Mouse (Mus musculus): Measurements from ENCODE around the gene Kcnmb2. TPM values are rescaled to one million over a fixed set of nuclear protein-coding genes. Genes with fewer than 3 reads are reported as not detected.

The Kcnmb2 gene
- total RNA-seq, 2 experiments from 2014 or later, result 5.8 to 7.9 TPM

GRCm38 (mm10) chr3:32132395-32133004 is 230.2 kb downstream of the Kcnmb2 start:
- DNase-seq (ENCODE audit: low spot score in 2 of 2), result no peak

GRCm38 (mm10) chr3:32144194-32144593 is 241.9 kb downstream of the Kcnmb2 start:
- no peak for DNase-seq (ENCODE audit: low spot score in 2 of 2)

GRCm38 (mm10) chr3:32144655-32145054 is 242.3 kb downstream of the Kcnmb2 start:
- DNase-seq (ENCODE audit: low spot score in 2 of 2), result no peak

- DNase-seq (ENCODE audit: low spot score in 2 of 2), result no peak
Measured at GRCm38 (mm10) chr3:32147739-32148138, 245.4 kb downstream of the Kcnmb2 start.

DNA sequence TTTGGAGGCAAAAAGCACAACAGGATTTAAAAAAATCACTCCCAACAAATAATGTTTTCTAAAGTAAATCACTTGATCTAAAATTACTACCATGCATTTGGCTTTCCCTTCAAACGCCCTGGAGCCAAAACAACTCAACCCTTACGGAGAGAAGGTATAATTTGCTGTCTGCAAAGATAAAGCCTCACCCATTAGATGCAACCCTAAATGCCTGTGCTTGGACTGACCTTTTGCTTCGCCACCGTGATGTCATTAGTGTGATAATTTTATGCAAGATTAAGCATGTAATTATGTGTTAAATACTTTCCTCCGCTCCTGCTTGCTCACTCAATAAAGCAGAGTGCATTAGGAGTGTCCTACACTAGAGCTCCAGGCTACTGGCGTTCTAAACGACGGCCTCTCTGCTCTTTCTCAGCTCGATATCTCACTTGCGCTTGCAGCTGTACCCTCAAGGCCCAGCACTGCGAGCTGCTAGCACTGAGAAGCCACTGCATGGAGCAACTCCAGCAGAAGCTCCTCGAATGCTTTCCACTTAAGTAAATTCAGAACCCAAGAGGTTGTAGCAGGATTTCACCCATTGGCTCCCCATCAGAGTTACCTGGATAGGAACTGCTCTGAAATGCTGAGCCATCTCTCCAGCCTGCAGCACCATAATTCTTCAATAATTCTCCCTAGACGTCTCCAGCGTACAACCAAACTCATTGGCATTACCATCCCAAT is 247.7 kb downstream of the Kcnmb2 start:
- DNase-seq (ENCODE audit: low spot score in 2 of 2), result no peak

DNA sequence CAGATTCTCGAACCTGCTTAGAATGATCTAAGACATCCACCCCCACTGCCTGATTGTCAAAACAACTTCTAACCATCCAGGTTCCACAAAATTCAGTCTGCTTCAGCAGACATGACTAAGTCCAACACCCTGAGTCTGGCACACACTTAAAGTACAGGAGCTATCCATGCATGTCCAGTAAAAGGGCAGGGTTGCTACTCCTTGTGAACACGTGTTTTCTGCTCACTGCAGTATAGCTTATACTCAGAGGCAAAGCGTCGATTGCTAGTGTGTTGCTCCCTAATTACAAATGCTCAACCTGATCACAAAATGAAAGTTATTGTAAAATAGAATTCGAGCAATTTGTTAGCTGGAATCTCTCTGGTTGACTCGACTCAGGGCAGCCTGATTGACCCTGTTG is 278.2 kb downstream of the Kcnmb2 start:
- DNase-seq (ENCODE audit: low spot score in 2 of 2), result no peak

DNA sequence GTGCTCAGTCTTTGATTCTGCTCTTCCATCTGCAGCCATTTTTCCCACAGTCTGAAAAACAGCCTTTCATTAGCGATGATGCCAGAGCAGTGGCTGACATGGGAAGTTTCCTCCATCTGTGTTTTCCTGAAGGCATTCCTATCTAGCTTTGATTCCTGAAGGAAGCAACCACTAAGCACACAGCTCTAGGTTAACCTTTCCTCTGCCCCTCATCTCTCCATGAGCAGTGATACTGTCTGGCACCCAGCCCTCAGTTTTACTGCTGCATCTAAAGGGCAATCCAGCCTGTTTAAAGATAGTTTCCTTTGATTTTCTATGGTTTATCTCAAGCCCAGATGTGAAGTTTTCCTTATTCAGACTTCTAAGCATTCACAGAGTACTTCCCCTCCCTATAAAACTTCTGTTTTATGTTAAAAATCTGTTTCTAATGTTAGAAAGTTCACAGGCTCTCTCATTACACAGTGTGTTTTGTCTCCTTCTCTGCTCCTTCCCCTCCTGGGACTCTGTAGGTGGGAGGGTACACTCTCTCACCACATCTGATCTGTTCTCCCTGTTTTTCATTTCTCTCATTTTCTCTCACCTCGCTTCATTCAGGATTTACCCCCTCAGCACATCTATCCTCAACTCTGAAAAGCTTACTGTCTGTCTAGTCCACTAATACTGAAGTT is 283.7 kb downstream of the Kcnmb2 start:
- DNase-seq (ENCODE audit: low spot score in 2 of 2), result no peak

GRCm38 (mm10) chr3:32188521-32188920 is 286.2 kb downstream of the Kcnmb2 start:
- DNase-seq (ENCODE audit: low spot score in 2 of 2), result peak; percentile 52 to 71

DNA sequence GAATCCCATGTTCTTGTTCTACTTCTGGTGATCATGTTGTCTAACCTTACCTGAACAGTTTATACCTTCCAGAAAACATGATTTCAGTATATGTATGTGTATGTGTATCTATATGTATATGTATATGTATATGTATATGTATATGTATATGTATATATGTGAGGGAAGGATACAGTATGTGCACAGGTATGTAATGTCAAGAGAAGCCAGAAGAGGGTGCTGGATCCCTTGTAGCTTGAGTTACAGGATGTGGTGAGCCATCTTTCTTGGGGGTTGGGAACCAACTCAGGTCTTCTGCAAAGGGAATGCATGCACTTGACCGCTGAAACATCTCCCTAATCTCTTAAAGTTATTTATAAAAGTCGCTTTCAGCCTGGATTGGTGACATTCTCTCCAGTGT is 286.6 kb downstream of the Kcnmb2 start:
- DNase-seq (ENCODE audit: low spot score in 2 of 2), result no peak

GRCm38 (mm10) chr3:32189956-32190355 is 287.6 kb downstream of the Kcnmb2 start:
- DNase-seq (ENCODE audit: low spot score in 2 of 2), result no peak

DNA sequence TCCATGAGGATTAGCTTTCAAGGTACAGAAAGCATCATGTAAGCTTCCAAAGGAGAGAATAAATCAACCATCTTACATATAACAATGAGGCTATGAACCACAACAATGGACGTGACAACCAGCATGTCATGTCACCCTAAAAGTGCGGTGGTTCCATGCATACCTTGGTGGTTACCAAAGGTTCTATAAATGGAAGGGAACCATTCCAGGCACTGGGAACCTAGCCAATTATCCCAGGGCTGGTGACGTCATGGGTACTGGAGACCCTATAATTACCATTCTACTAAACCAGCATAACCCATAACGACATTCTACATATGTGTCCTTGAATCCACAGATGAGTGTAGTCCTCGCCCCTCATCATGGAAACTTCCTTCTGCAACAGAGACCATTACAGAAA is 291.7 kb downstream of the Kcnmb2 start:
- DNase-seq (ENCODE audit: low spot score in 2 of 2), result no peak

DNA sequence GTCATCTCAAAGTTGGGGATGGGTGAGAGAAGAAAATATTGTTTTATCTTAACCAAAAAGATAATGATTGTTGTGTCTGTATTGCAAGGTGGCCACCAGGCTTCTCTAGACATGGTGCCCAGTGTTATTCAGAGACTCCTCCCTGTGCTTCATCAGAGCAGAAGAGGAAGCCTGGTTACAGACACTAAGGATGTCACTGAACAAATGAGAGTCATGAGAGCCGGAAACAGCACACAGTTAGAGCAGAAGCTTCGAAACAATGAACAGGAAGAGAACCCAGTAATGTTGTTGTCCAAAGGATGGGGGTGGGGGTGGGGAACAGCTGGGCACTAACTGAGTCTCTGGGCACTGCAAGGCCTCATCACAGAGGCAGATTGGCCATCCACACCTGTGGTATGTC is 324.4 kb downstream of the Kcnmb2 start:
- no peak for DNase-seq (ENCODE audit: low spot score in 2 of 2)

DNA sequence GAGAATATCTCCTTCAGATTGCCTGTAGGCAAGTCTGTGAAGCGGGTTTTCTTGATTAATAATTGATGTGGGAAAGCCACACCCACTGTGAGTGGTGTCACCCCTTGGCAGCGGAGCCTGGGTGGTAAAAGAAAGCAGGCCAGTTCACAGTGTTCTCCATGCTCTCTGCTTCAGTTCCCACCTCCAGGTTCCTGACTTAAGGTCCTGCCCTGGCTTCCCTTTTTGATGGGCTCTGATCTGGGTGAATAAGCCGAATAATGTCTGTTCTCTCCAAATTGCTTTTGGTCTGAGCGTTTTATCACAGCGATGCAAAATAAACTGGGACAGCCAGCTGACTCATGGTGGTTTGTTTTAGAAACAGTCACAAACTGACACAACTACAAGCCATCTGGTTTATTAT is 334.5 kb downstream of the Kcnmb2 start:
- peak in 1 of 2 experiments; percentile 7 for DNase-seq (ENCODE audit: low spot score in 2 of 2)

Measured in layer of hippocampus, postnatal 10 days (tissue).